Mouse (Mus musculus): Measurements from ENCODE around the gene Trip6. TPM values are rescaled to one million over a fixed set of nuclear protein-coding genes. Genes with fewer than 3 reads are reported as not detected.

The Trip6 gene
- polyA plus RNA-seq, 1 experiment: 15.5 TPM

DNA sequence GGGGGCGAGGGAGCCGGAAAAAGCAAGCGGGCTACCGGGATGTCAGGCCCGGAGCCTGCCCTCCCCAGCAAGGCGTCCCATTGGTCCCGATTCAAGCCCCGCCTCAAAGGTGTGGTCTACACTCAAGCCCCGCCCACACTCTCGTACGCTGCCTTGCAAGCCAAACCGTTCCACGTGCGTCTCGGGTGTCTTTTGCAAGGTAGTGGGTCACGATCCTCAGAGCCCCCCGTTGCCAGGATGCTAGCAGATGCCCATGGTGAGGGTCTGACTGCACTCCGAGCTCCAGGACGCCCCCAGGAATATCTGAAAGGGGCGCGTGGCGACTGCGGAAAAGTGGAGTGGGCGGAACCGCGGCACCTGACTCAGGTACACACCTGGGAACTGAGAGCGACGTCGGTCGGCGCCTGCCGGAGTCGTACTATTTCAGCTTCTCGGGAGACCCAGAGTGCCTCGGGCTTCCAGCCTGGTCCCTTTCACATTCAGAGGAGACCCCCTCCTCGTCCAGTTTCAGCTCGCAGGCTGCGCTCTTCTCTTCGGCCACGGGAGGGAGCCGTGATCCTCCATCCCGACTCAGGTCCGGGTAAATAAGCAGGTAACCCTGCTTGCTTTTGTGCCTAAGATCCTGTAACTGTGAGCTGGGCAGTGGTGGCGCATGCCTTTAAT is 19.4 kb upstream of the Trip6 start, which contains the start of gene Slc12a9:
Gene Slc12a9, minus strand, starts transcription at position 86 of the 663 bp plus-strand sequence.
- TF ChIP-seq POLR2A (IDR thresholded peaks at IDR 0.05; ENCODE audit: borderline replicate concordance, control insufficient read depth, low read depth, low read length): no peak; the same call in 1 of the 2 replicates
- peak; percentile 72; the same call in 1 of the 2 replicates for TF ChIP-seq CTCF (IDR thresholded peaks at IDR 0.05; ENCODE audit: control insufficient read depth, insufficient read depth, low read length)
- WGBS: under 1% methylated on average over 44 of the region's 44 CpGs
- Histone ChIP-seq H3K4me3 (replicated peaks; ENCODE audit: control insufficient read depth, low read depth, low read length) (peak within 1 kb of the TSS; percentile 82), H3K27ac (ENCODE audit: control insufficient read depth, insufficient read depth, low read depth, low read length, poor library complexity) (peak within 1 kb of the TSS; percentile 12; the same call in 1 of the 2 replicates), H3K4me1 (ENCODE audit: control insufficient read depth, insufficient read depth, low read length) (no peaks in the 10 kb centered on the region; the same call in 1 of the 2 replicates)

DNA sequence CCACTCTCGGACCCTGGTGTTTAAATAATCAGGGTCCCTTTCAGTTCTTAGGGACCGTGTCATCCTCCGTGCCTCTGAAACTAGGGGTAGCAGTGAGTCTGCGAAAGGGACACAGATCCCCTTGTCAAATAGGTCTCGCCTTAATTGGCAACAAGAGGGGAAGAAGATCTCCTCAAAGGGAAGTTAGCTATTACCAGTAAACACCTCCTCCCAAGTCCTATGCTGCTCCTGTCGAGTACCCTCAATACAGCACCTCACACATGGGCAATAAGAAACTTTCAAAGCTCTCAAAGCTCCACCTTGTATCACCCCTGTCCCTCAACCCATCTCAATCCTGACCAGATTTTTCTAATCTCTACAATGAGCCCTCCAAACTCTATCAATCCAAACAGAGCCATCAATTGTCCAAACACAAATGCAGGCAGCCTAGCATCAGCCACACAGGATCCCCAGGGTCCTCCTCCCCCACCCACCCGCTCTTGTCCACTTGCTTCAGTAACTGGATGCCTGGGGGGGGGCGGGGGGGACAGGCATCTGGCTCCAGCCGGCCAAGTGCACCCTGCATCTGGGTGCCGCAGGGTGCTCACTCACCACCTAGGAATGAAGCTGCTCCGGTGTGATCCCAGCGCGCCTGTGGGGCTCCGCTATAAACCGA is 18.8 kb upstream of the Trip6 start:
- WGBS: 3% methylated on average over 15 of the region's 15 CpGs
- H3K27ac ChIP-seq (ENCODE audit: control insufficient read depth, insufficient read depth, low read depth, low read length, poor library complexity): peak overlapping the region; percentile 12; the same call in 1 of the 2 replicates
- H3K4me1 ChIP-seq (ENCODE audit: control insufficient read depth, insufficient read depth, low read length): no peaks in the 10 kb centered on the region; the same call in 1 of the 2 replicates
- TF ChIP-seq POLR2A (IDR thresholded peaks at IDR 0.05; ENCODE audit: borderline replicate concordance, control insufficient read depth, low read depth, low read length) (no peak), CTCF (IDR thresholded peaks at IDR 0.05; ENCODE audit: control insufficient read depth, insufficient read depth, low read length) (no peak)
- peak overlapping the region; percentile 82 for H3K4me3 ChIP-seq (replicated peaks; ENCODE audit: control insufficient read depth, low read depth, low read length)

GRCm38 (mm10) chr5:137330910-137331309 is 16.7 kb upstream of the Trip6 start:
- no peak for TF ChIP-seq POLR2A (IDR thresholded peaks at IDR 0.05; ENCODE audit: borderline replicate concordance, control insufficient read depth, low read depth, low read length)
- TF ChIP-seq CTCF (IDR thresholded peaks at IDR 0.05; ENCODE audit: control insufficient read depth, insufficient read depth, low read length): no peak
- WGBS: 66% methylated on average over 7 of the region's 7 CpGs
- H3K4me3 ChIP-seq (replicated peaks; ENCODE audit: control insufficient read depth, low read depth, low read length): no peak overlapping the region
- no peak overlapping the region for H3K27ac ChIP-seq (ENCODE audit: control insufficient read depth, insufficient read depth, low read depth, low read length, poor library complexity)
- no peaks in the 10 kb centered on the region; the same call in 1 of the 2 replicates for H3K4me1 ChIP-seq (ENCODE audit: control insufficient read depth, insufficient read depth, low read length)

DNA sequence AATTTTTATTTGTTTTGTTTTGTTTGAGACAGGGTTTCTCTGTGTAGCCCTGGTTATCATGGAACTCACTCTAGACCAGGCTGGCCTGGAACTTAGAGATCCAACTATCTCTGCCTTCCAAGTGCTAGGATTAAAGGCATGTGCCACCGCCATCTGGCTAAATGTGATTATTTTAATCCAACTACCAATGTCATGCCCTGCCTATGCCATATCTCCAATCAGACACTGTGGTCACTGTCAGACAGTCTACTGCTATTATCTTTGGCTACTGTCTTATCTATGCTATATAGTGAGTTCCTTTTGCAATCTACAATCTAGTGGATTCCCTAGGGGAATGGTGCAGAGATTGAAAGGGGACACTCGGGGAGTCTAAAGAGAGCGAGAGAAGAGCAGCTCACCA is 6.8 kb upstream of the Trip6 start:
- no peak for TF ChIP-seq POLR2A (IDR thresholded peaks at IDR 0.05; ENCODE audit: borderline replicate concordance, control insufficient read depth, low read depth, low read length)
- no peak for TF ChIP-seq CTCF (IDR thresholded peaks at IDR 0.05; ENCODE audit: control insufficient read depth, insufficient read depth, low read length)

GRCm38 (mm10) chr5:137318570-137318969 is 4.4 kb upstream of the Trip6 start:
- H3K27ac ChIP-seq (ENCODE audit: control insufficient read depth, insufficient read depth, low read depth, low read length, poor library complexity): no peak overlapping the region
- TF ChIP-seq CTCF (IDR thresholded peaks at IDR 0.05; ENCODE audit: control insufficient read depth, insufficient read depth, low read length): no peak
- no peak for TF ChIP-seq POLR2A (IDR thresholded peaks at IDR 0.05; ENCODE audit: borderline replicate concordance, control insufficient read depth, low read depth, low read length)
- H3K4me1 ChIP-seq (ENCODE audit: control insufficient read depth, insufficient read depth, low read length): peaks cover 3% of the 10 kb centered on the region
- H3K4me3 ChIP-seq (replicated peaks; ENCODE audit: control insufficient read depth, low read depth, low read length): no peak overlapping the region
- WGBS: 76% methylated on average over 1 of the region's 1 CpGs

More for the DNA sequence above, 6.8 kb upstream of the Trip6 start:
- Histone ChIP-seq H3K27ac (ENCODE audit: control insufficient read depth, insufficient read depth, low read depth, low read length, poor library complexity) (no peak overlapping the region), H3K4me3 (replicated peaks; ENCODE audit: control insufficient read depth, low read depth, low read length) (no peak overlapping the region), H3K4me1 (ENCODE audit: control insufficient read depth, insufficient read depth, low read length) (peaks cover 3% of the 10 kb centered on the region)
- 79% methylated on average over 3 of the region's 3 CpGs for WGBS

DNA sequence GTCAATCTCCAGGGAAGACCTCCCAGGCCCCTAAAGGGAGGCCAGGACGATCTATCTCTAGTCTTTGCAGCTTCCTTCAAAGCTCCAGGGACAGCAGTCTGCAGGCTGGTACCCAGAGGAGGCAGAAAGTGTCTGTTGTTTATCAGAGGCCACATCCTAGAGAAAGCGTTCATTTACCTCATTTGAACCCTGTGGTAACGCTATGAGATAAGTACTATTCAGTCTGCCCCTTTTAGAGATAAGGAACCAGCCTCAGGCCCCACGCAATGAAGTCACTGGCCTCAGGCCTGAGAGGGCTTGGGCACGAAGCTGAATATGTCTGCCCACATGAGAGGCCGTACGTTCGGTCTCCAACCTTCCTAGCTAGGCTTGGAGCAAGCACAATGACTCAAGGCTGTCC is 3.2 kb upstream of the Trip6 start:
- H3K27ac ChIP-seq (ENCODE audit: control insufficient read depth, insufficient read depth, low read depth, low read length, poor library complexity): no peak overlapping the region
- H3K4me3 ChIP-seq (replicated peaks; ENCODE audit: control insufficient read depth, low read depth, low read length): no peak overlapping the region
- TF ChIP-seq CTCF (IDR thresholded peaks at IDR 0.05; ENCODE audit: control insufficient read depth, insufficient read depth, low read length): no peak
- TF ChIP-seq POLR2A (IDR thresholded peaks at IDR 0.05; ENCODE audit: borderline replicate concordance, control insufficient read depth, low read depth, low read length): no peak
- WGBS: 66% methylated on average over 8 of the region's 8 CpGs
- H3K4me1 ChIP-seq (ENCODE audit: control insufficient read depth, insufficient read depth, low read length): peaks cover 3% of the 10 kb centered on the region

DNA sequence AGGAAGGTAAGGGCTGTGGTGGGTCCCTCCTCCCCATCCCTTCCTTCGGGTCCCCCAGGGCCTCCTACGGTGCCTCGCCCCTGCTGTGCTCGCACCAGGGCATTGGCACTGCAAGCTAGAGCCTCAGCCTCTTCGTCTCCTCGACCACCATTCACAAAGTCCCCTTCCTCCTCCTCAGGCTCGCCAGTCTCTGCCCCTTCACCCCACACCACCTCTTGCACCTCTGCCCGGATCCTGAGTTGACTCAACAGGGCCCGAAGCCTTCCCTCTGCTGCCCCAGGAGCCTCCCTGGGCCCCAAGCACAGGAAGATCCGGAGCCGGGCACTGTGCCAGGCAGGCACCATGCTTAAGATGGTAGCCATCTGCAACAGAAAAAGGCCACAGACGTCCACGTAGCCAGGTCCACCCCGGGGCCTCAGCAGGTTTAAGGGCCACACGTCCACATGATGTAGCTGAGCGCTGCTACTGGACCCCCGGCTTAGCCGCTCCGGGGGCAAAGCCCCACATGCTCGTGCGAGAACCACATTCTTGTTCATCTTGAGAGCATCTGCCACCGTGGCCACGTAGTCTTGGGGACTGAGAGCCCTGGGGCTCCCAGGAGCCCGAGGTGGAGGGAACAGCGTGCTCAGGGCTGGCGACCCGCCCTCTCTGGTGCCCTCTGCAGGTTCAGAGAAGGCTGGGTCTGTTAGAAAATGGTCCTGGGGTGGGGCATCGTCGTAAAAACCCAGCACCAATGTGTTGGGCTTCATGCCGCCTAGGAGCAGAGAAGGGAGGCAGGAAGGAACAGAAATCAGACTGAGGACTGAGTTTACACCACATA is 1.1 kb upstream of the Trip6 start:
- Histone ChIP-seq H3K27ac (ENCODE audit: control insufficient read depth, insufficient read depth, low read depth, low read length, poor library complexity) (no peak overlapping the region), H3K4me3 (replicated peaks; ENCODE audit: control insufficient read depth, low read depth, low read length) (no peak overlapping the region), H3K4me1 (ENCODE audit: control insufficient read depth, insufficient read depth, low read length) (peaks cover 2% of the 10 kb centered on the region)
- peak; percentile 55; the same call in 1 of the 2 replicates for TF ChIP-seq CTCF (IDR thresholded peaks at IDR 0.05; ENCODE audit: control insufficient read depth, insufficient read depth, low read length)
- TF ChIP-seq POLR2A (IDR thresholded peaks at IDR 0.05; ENCODE audit: borderline replicate concordance, control insufficient read depth, low read depth, low read length): no peak
- WGBS: 53% methylated on average over 30 of the region's 30 CpGs

Measured in bone marrow, adult 2 months (tissue).